Mouse (Mus musculus) liver, postnatal 0 days (tissue): ENCODE measurements at regions not wholly inside any gene's neighbourhood (a gene's known extent, or its start where the extent isn't known, plus 50 kb on each side); places are given as distances from the start of the nearest gene placed in this dataset.

Source experiments
- CTCF ChIP-seq: sonication (generic); IDR thresholded peaks from 2 replicates; pipeline ENCODE4 v1.5.1; 2016; ENCODE audit warnings: antibody characterized with exemption, low read depth
- EP300 ChIP-seq: IDR thresholded peaks from 2 replicates; pipeline ENCODE4 v1.6.1; 2016; ENCODE audit warnings: antibody characterized with exemption, low read depth, mild to moderate bottlenecking

GRCm38 (mm10) chr14:58657263-58657662 is 485.4 kb downstream of the 1700129C05Rik start:
- TF ChIP-seq CTCF (no peak), EP300 (no peak)
